Mouse (Mus musculus) embryonic facial prominence, embryonic 15.5 days (tissue): ENCODE results near the gene Sltm. TPM values are rescaled to one million over a fixed set of nuclear protein-coding genes. Genes with fewer than 3 reads are reported as not detected.
"Not testable (repeated sequence)": the region's sequence is repeated elsewhere in the genome, so short reads cannot be mapped to it uniquely, and the experiment has no call there.

Source experiments
- ATAC-seq: fragments of 200-750 bp; cut with Nextera tagmentation; 2 replicates; pipeline ENCODE4 v1.8.0; 2017; ENCODE audit warnings: low read depth, moderate TSS enrichment; ENCODE audit not compliant: insufficient number of reproducible peaks, low FRiP score, low TSS enrichment
- H3K27ac ChIP-seq: fragments of 300-500 bp; sonication (generic); replicated peaks from 2 replicates; pipeline ENCODE4 v1.5.1; 2015; ENCODE audit warnings: mild to moderate bottlenecking, inconsistent platforms
- H3K27me3 ChIP-seq: fragments of 300-500 bp; sonication (generic); 2 replicates; pipeline ENCODE4 v1.6.1; 2015; ENCODE audit warnings: inconsistent platforms
- H3K36me3 ChIP-seq: fragments of 300-500 bp; sonication (generic); 2 replicates; pipeline ENCODE4 v1.6.1; 2015; ENCODE audit warnings: mild to moderate bottlenecking, inconsistent platforms
- H3K4me1 ChIP-seq: fragments of 300-500 bp; sonication (generic); 2 replicates; pipeline ENCODE4 v1.6.1; 2015; ENCODE audit warnings: inconsistent platforms
- H3K4me2 ChIP-seq: fragments of 300-500 bp; sonication (generic); replicated peaks from 2 replicates; pipeline ENCODE4 v1.6.1; 2015; ENCODE audit warnings: mild to moderate bottlenecking, inconsistent platforms
- H3K4me3 ChIP-seq: fragments of 300-500 bp; sonication (generic); replicated peaks from 2 replicates; pipeline ENCODE4 v1.5.1; 2015; ENCODE audit warnings: mild to moderate bottlenecking, inconsistent platforms
- H3K9ac ChIP-seq: fragments of 300-500 bp; sonication (generic); 2 replicates; pipeline ENCODE4 v1.6.1; 2015; ENCODE audit warnings: inconsistent platforms
- H3K9me3 ChIP-seq: fragments of 300-500 bp; sonication (generic); replicated peaks from 2 replicates; pipeline ENCODE4 v1.6.1; 2016; ENCODE audit warnings: inconsistent platforms
- WGBS: fragments of 180-500 bp; shearing (Covaris S2); methylation state at CpG from one replicate; pipeline ENCODE4 v1.1.7; 2015; 5-methylcytosine and 5-hydroxymethylcytosine counted together
- polyA plus RNA-seq: library from polyadenylated mRNA; unstranded; fragments of >200 nt; fragmentation: Nextera tagmentation; extraction: Ambion mirVana; gene quantifications from 2 replicates; pipeline ENCODE4 v1.2.1, GENCODE M21; 2015

The Sltm gene
- polyA plus RNA-seq, 1 experiment from 2014 or later = 58.7 TPM

DNA sequence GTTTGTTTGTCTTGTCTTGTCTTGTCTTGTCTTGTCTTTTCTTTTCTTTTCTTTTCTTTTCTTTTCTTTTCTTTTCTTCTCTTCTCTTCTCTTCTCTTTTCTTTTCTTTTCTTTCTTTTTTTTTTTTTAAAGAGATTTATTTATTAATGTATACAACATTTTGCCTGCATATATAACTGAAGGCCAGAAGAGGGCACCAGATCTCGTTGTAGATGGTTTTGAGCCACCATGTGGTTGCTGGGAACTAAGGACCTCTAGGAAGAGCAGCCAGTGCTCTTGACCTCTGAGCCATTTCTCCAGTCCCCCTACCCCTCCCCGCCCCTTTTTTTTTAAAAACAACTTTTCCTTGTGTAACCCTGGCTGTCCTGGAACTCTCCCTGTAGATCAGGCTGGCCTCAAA, 9.7 kb downstream of the Sltm start:
- 99% methylated on average over 2 of the region's 2 CpGs for WGBS
- not testable (repeated sequence) for ATAC-seq, H3K9me3 ChIP-seq, H3K4me2 ChIP-seq, H3K4me3 ChIP-seq, H3K27ac ChIP-seq, H3K9ac ChIP-seq, H3K4me1 ChIP-seq, H3K27me3 ChIP-seq
- peaks cover 21% of the 10 kb centered on the region for H3K36me3 ChIP-seq

DNA sequence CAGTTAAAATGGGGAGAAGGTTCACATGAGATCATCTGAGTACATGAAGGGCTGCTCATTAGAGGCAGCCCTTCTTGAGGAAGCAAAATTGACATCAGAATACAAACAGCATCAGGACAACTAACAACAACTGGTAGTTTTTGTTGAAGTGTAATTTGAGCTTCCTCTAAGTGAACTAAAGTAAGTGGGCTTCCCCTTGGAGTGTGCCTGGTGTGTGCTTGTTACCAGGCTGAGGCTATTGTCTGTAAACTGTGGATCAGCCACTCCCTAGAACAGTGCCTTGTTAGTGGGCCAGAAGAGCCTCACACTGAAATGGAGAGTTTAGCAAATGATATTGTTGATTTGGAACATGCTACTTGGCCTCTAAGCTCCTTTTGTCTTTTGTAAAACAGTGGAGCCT, 12.9 kb downstream of the Sltm start:
- Histone ChIP-seq H3K27ac (no peak overlapping the region), H3K36me3 (peaks cover 21% of the 10 kb centered on the region), H3K27me3 (no peaks in the 10 kb centered on the region), H3K4me2 (no peak overlapping the region), H3K4me3 (no peak overlapping the region), H3K9me3 (0 out of 2 replicates have a peak, but pooled peaks cover 4% of the 10 kb centered on the region), H3K9ac (no peak overlapping the region), H3K4me1 (no peaks in the 10 kb centered on the region)
- no peak for ATAC-seq

DNA sequence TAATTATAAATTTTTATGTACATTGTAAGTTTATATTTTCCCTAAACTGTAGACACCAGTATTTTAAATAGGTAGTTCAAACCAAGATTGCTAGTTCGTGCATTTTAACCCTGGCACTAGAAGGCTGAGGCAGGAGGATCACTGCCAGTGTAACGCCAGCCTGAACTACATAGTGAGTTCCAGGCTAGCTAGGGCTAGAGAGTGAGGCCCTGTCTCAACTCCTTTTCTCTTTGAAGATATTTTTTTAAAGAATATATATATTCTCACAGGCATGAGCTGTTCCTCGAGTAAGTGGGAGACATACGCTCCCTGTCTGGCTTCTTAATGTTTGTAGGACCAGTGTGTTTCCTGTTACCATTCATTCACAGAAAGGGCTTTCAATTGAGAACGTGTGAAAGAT, 14.2 kb downstream of the Sltm start:
- Histone ChIP-seq H3K4me2 (no peak overlapping the region), H3K9me3 (0 out of 2 replicates have a peak, but pooled peaks cover 4% of the 10 kb centered on the region), H3K4me3 (no peak overlapping the region), H3K9ac (no peak overlapping the region), H3K4me1 (no peaks in the 10 kb centered on the region), H3K27me3 (no peaks in the 10 kb centered on the region), H3K36me3 (peaks cover 17% of the 10 kb centered on the region), H3K27ac (no peak overlapping the region)
- no peak for ATAC-seq
- 91% methylated on average over 5 of the region's 5 CpGs for WGBS

DNA sequence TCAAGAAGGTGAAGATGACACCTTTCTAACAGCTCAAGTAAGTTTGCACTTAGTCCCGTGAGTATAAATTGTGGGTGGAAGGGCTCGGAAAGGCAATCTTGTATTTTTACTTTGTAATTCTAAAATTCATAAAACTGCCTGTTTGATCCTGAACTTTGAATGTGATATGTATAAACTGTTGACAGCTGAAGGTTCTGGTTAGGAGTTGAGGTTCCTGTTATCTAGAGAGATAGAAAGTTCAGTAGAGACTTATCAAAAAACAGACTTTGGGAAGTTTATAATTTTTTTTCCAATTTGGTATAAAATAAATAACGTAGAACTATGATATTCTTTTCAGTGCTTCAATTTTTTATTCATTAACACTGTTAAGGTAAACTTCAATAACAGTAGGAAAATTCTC, 20.3 kb downstream of the Sltm start:
- WGBS = 90% methylated on average over 3 of the region's 3 CpGs
- no peak for ATAC-seq
- H3K27me3 ChIP-seq = no peaks in the 10 kb centered on the region
- no peak overlapping the region for H3K27ac ChIP-seq
- H3K36me3 ChIP-seq = no peaks in the 10 kb centered on the region; the same call in 1 of the 2 replicates
- H3K4me2 ChIP-seq = no peak overlapping the region
- no peaks in the 10 kb centered on the region for H3K4me1 ChIP-seq
- H3K9ac ChIP-seq = no peak overlapping the region
- no peak overlapping the region for H3K4me3 ChIP-seq
- H3K9me3 ChIP-seq = no peaks in the 10 kb centered on the region

DNA sequence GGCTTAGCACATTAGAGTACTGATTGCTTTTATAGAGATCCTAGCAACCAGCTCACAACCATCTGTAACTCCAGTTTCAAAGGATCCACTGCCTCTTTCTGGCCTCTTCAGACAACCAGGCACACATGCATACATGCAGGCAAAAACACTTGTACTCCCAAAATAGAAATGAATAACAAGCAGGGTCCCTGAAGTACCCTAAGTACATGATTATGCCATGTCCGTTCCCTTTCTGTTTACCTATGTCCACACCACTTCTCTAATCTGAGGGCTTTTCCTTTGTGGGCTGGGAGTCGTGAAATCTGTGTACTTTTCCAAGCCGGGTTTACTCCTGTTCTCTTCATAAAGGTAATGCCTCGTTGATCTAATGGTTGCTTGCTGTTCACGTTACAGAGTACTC, 25.1 kb downstream of the Sltm start:
- no peak overlapping the region for H3K4me2 ChIP-seq
- peaks cover 9% of the 10 kb centered on the region for H3K36me3 ChIP-seq
- H3K9me3 ChIP-seq = no peaks in the 10 kb centered on the region
- no peaks in the 10 kb centered on the region for H3K27me3 ChIP-seq
- ATAC-seq = no peak
- no peak overlapping the region for H3K27ac ChIP-seq
- H3K4me3 ChIP-seq = no peak overlapping the region
- no peak overlapping the region for H3K9ac ChIP-seq
- WGBS = 86% methylated on average over 5 of the region's 5 CpGs
- H3K4me1 ChIP-seq = no peaks in the 10 kb centered on the region

DNA sequence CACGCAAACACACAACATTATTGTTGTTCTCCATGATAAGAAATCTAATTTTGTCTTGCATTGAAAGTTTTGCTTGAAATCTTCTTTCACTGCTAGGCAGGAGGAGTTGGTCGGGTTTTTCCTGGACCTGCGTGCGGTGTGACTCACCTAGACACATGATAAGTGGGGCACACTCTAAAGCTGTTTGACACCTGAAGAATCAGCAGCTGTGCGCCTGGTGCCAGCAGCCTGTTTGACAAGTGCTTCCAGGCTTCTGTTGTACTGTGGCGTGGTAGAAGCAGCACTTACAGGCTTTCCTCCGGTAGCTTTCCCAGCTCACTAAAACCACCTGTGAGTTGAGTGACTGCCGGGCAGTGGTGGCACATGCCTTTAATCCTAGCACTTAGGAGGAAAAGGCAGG, 27.8 kb downstream of the Sltm start:
- Histone ChIP-seq H3K36me3 (peaks cover 28% of the 10 kb centered on the region), H3K4me1 (no peaks in the 10 kb centered on the region), H3K4me2 (no peak overlapping the region), H3K9ac (no peak overlapping the region), H3K9me3 (no peaks in the 10 kb centered on the region), H3K27ac (no peak overlapping the region; the same call in 1 of the 2 replicates), H3K4me3 (no peak overlapping the region), H3K27me3 (no peaks in the 10 kb centered on the region)
- WGBS = 75% methylated on average over 8 of the region's 8 CpGs
- no peak for ATAC-seq

DNA sequence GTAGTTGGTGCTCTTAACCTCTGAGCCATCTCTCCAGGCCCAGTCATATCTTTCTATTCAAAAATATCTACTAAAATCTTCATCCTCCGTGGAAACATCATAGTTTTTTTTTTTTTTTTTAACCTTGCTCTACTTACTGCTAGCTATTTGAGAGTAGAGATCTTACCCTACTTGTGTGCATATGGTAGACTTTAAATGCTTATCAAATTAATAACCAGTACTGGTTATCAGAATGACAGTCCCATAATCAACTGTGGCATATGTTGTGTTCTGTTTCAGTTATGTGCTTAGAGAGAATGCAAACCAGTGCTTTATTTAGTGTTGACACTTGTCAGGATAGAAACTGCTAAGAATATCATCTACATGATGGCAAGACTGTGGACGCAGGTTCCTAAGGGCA, 35.6 kb downstream of the Sltm start:
- Histone ChIP-seq H3K4me3 (no peak overlapping the region), H3K9ac (no peak overlapping the region), H3K27me3 (no peaks in the 10 kb centered on the region), H3K4me2 (no peak overlapping the region), H3K9me3 (no peaks in the 10 kb centered on the region), H3K36me3 (peaks cover 57% of the 10 kb centered on the region), H3K4me1 (no peaks in the 10 kb centered on the region), H3K27ac (no peak overlapping the region)
- 88% methylated on average over 2 of the region's 2 CpGs for WGBS
- no peak for ATAC-seq

DNA sequence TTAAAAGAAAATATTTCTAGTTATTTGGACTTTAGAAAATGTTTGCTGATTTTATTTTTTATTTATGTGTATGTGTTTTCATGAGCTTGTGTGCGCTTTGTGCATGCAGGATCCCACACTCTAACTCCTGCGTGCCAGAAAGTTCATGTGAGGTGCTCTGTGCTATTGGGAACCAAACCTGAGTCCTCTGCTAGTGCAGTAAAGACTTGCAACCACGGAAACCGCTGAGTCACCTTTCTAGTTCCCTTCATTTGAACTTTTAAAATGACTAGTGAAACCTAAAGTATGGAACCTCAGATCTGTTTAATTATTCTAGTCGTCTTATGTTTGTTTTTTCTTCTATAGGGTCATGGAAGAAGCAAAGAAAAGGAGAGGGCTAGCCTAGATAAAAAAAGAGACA, 38.4 kb downstream of the Sltm start:
- WGBS = 88% methylated on average over 5 of the region's 5 CpGs
- H3K36me3 ChIP-seq = peaks cover 59% of the 10 kb centered on the region
- no peak overlapping the region for H3K4me3 ChIP-seq
- H3K4me2 ChIP-seq = no peak overlapping the region
- no peaks in the 10 kb centered on the region for H3K27me3 ChIP-seq
- no peaks in the 10 kb centered on the region for H3K4me1 ChIP-seq
- no peak overlapping the region for H3K9ac ChIP-seq
- H3K27ac ChIP-seq = no peak overlapping the region
- no peak for ATAC-seq
- H3K9me3 ChIP-seq = no peaks in the 10 kb centered on the region

DNA sequence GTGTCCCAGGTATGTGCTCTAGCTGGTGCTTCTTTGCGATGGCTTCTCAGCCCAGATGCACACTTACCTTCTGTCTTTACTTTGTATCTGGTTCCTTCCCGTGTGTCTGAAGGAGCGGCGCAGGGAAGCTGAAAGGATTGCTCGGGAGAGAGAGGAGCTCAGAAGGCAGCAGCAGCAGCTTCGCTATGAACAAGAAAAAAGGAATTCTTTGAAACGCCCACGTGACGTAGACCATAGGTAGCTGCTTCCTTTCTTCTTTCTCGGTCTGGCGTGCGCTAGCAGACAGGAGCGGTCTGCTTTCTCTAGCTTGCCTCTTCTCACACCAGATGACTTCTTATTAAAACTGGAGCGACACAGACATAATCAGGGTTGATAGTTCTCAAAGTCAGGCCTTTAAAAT, 42.1 kb downstream of the Sltm start:
- Histone ChIP-seq H3K4me3 (no peak overlapping the region), H3K9me3 (no peaks in the 10 kb centered on the region), H3K4me1 (no peaks in the 10 kb centered on the region), H3K27me3 (no peaks in the 10 kb centered on the region), H3K4me2 (no peak overlapping the region), H3K27ac (no peak overlapping the region), H3K9ac (no peak overlapping the region), H3K36me3 (peaks cover 84% of the 10 kb centered on the region)
- 90% methylated on average over 14 of the region's 14 CpGs for WGBS
- no peak for ATAC-seq

DNA sequence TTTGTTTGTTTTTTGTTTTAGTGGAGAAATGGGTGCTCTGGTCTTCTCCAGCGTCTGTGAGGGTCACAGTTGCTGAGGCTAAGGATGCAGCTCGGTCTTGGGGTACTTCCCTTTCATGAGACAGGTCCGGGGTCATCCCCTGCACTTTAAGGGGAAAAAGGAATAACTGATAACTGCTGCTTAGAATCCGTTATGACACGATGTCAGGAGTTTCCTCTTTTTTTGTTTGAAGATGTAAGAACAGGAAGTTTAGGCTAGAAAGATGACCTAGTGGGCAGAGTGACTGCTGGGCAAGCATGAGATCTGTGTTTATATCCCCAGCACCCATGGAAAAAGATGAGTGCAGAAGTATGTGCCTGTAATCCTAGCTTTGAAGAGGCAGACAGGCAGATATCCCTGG, 42.6 kb downstream of the Sltm start:
- H3K9me3 ChIP-seq = no peaks in the 10 kb centered on the region
- H3K27me3 ChIP-seq = no peaks in the 10 kb centered on the region
- H3K27ac ChIP-seq = no peak overlapping the region
- no peak overlapping the region for H3K9ac ChIP-seq
- ATAC-seq = no peak
- WGBS = 90% methylated on average over 5 of the region's 5 CpGs
- H3K4me3 ChIP-seq = no peak overlapping the region
- H3K36me3 ChIP-seq = peaks cover 84% of the 10 kb centered on the region
- no peak overlapping the region for H3K4me2 ChIP-seq
- H3K4me1 ChIP-seq = no peaks in the 10 kb centered on the region

DNA sequence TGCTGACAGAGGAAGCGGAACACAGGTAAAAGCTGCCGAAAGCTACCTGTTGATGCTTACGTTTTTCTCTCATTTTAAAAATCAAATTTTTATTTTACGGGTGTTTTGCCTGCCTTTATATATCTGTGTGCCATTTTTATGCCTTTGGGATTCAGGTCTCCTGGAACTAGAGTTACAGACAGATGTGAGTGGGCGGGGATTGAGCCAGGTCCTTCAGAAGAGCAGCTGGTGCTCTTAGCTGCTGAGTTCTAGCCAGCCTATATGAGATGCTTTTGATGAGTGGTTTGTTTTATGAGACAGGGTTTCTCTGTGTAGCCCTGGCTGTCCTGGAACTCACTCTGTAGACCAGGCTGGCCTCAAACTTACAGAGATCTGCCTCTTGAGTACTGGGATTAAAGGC, 44.6 kb downstream of the Sltm start:
- Histone ChIP-seq H3K4me3 (no peak overlapping the region), H3K9ac (no peak overlapping the region), H3K27me3 (no peaks in the 10 kb centered on the region), H3K36me3 (peaks cover 85% of the 10 kb centered on the region), H3K9me3 (no peaks in the 10 kb centered on the region), H3K4me2 (no peak overlapping the region), H3K27ac (no peak overlapping the region), H3K4me1 (no peaks in the 10 kb centered on the region)
- 91% methylated on average over 5 of the region's 5 CpGs for WGBS
- ATAC-seq = no peak

DNA sequence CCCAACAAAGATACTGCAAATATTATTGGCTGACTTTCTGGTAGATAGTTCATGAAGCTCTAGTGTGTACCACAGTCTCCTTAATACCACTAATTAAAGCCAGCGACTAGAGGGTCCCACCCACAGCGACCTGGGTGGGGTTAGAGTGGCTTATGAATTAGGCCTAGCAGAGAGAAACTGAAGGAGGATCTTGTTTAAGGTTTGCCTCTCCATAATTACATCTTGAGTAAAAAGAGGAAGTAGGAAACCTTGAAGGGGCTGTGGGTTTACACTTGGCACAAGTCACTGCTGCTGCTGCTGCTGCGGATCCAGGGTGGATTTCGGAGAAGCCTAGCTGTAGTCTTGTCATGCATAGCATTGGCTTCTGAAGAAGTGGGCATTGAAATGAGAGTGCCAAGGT, 48.2 kb downstream of the Sltm start:
- 0 out of 2 replicates have a peak, but pooled peaks have one; percentile 63 for ATAC-seq
- WGBS = 66% methylated on average over 4 of the region's 4 CpGs
- Histone ChIP-seq H3K36me3 (peaks cover 77% of the 10 kb centered on the region), H3K4me1 (no peaks in the 10 kb centered on the region), H3K4me3 (no peak overlapping the region), H3K9me3 (no peaks in the 10 kb centered on the region), H3K9ac (no peak overlapping the region), H3K4me2 (no peak overlapping the region), H3K27ac (no peak overlapping the region), H3K27me3 (no peaks in the 10 kb centered on the region)
